In genomic region chr19:60225899-60226844, GRCm38 (mm10) we compare ENCODE assay signal across 8 mouse cellular contexts. TPM values are rescaled to one million over a fixed set of nuclear protein-coding genes. Genes with fewer than 3 reads are reported as not detected.
A peak's percentile ranks its signal among the peaks of the same experiment; 100 is the strongest.
DNase-seq lines count a peak whose midpoint lies in the region; ATAC-seq and TF ChIP-seq lines count a peak whose summit lies in the region.

Gene Fam204a (minus strand): TSS chr19:60226701.

- H3K27me3 ChIP-seq in heart, embryonic 12.5 days (replicated peaks), result no peaks in the 10 kb centered on the region
- H3K27me3 ChIP-seq in kidney, postnatal 0 days (ENCODE audit: insufficient read depth, low read length), result no peaks in the 10 kb centered on the region
- H3K27me3 ChIP-seq in liver, embryonic 11.5 days (replicated peaks; ENCODE audit: control insufficient read depth, insufficient read depth, low read length), result no peaks in the 10 kb centered on the region
- H3K27me3 ChIP-seq in stomach, embryonic 14.5 days (ENCODE audit: control insufficient read depth, insufficient read depth, low read length), result no peaks in the 10 kb centered on the region

- H3K27ac ChIP-seq in heart, embryonic 12.5 days (ENCODE audit: poor library complexity, severe bottlenecking), result peak within 1 kb of the TSS; percentile 96
- peak within 1 kb of the TSS; percentile 95 for H3K27ac ChIP-seq in kidney, postnatal 0 days
- peak within 1 kb of the TSS; percentile 97 for H3K27ac ChIP-seq in liver, embryonic 11.5 days (ENCODE audit: low read depth, low read length)
- peak within 1 kb of the TSS; percentile 98 for H3K27ac ChIP-seq in stomach, embryonic 14.5 days (ENCODE audit: low read length)

- H3K4me1 ChIP-seq in heart, embryonic 12.5 days (replicated peaks), result peaks cover 9% of the 10 kb centered on the region
- H3K4me1 ChIP-seq in kidney, postnatal 0 days (replicated peaks; ENCODE audit: insufficient read depth, low read length), result peaks cover 5% of the 10 kb centered on the region; the same call in 1 of the 2 replicates
- H3K4me1 ChIP-seq in liver, embryonic 11.5 days (replicated peaks; ENCODE audit: control insufficient read depth, insufficient read depth, low read length), result no peaks in the 10 kb centered on the region
- H3K4me1 ChIP-seq in stomach, embryonic 14.5 days (ENCODE audit: control insufficient read depth, insufficient read depth, low read length), result peaks cover 7% of the 10 kb centered on the region

- peak; percentile 96 to 97 for DNase-seq in B cell, adult 2 months
- DNase-seq in brain, adult 2 months (ENCODE audit: low read depth, low spot score), result peak; percentile 97
- DNase-seq in kidney, postnatal 0 days (ENCODE audit: low spot score), result peak; percentile 97
- peak; percentile 95 for DNase-seq in liver, embryonic 11.5 days (ENCODE audit: low spot score)
- peak; percentile 97 for DNase-seq in naive thymus-derived CD4-positive, alpha-beta T cell, adult 2 months (ENCODE audit: low read depth)

- H3K36me3 ChIP-seq in heart, embryonic 12.5 days, result no peaks in the 10 kb centered on the region
- H3K36me3 ChIP-seq in kidney, postnatal 0 days (ENCODE audit: insufficient read depth, low read length), result no peaks in the 10 kb centered on the region
- no peaks in the 10 kb centered on the region for H3K36me3 ChIP-seq in liver, embryonic 11.5 days (ENCODE audit: control insufficient read depth, insufficient read depth, low read length)
- H3K36me3 ChIP-seq in stomach, embryonic 14.5 days (ENCODE audit: control insufficient read depth, insufficient read depth, low read length), result no peaks in the 10 kb centered on the region

- peak within 1 kb of the TSS; percentile 89 for H3K9ac ChIP-seq in heart, embryonic 12.5 days
- H3K9ac ChIP-seq in kidney, postnatal 0 days (ENCODE audit: low read depth, low read length), result peak within 1 kb of the TSS; percentile 98
- peak within 1 kb of the TSS; percentile 97 for H3K9ac ChIP-seq in liver, embryonic 11.5 days (ENCODE audit: low read depth, low read length)
- peak within 1 kb of the TSS; percentile 84 for H3K9ac ChIP-seq in stomach, embryonic 14.5 days (replicated peaks; ENCODE audit: low read depth, low read length)

- H3K4me2 ChIP-seq in heart, embryonic 12.5 days, result peak within 1 kb of the TSS; percentile 58
- peak within 1 kb of the TSS; percentile 63 for H3K4me2 ChIP-seq in kidney, postnatal 0 days (ENCODE audit: low read length)
- H3K4me2 ChIP-seq in liver, embryonic 11.5 days, result peak within 1 kb of the TSS; percentile 64
- H3K4me2 ChIP-seq in stomach, embryonic 14.5 days (replicated peaks; ENCODE audit: low read depth, low read length), result peak within 1 kb of the TSS; percentile 54

- ATAC-seq in erythroblast, adult 5-6 weeks (replicated peaks; ENCODE audit: low FRiP score, poor library complexity, severe bottlenecking), result peak; percentile 100
- peak; percentile 100 for ATAC-seq in heart, embryonic 12.5 days (ENCODE audit: insufficient number of reproducible peaks, low FRiP score)
- peak; percentile 99 for ATAC-seq in kidney, postnatal 0 days (replicated peaks; ENCODE audit: low FRiP score, low read depth)
- ATAC-seq in liver, embryonic 11.5 days (replicated peaks; ENCODE audit: low FRiP score), result peak; percentile 100
- peak; percentile 99 for ATAC-seq in stomach, embryonic 14.5 days (ENCODE audit: insufficient number of reproducible peaks, insufficient read depth, low FRiP score, low read depth)

- no peaks in the 10 kb centered on the region for H3K9me3 ChIP-seq in heart, embryonic 12.5 days (replicated peaks)
- no peaks in the 10 kb centered on the region for H3K9me3 ChIP-seq in kidney, postnatal 0 days (replicated peaks; ENCODE audit: low read length)
- no peaks in the 10 kb centered on the region for H3K9me3 ChIP-seq in liver, embryonic 11.5 days (ENCODE audit: control insufficient read depth, low read length)
- H3K9me3 ChIP-seq in stomach, embryonic 14.5 days (ENCODE audit: control insufficient read depth, low read depth, low read length), result no peaks in the 10 kb centered on the region

- no peak for TF ChIP-seq CTCF in kidney, postnatal 0 days (IDR thresholded peaks at IDR 0.05; ENCODE audit: low read depth)

- under 1% methylated on average over 68 of the region's 68 CpGs for WGBS in heart, embryonic 12.5 days
- WGBS in kidney, postnatal 0 days, result under 1% methylated on average over 67 of the region's 68 CpGs
- whole genome bisulfite sequencing in liver, embryonic 11.5 days, result under 1% methylated on average over 68 of the region's 68 CpGs
- under 1% methylated on average over 65 of the region's 68 CpGs for WGBS in stomach, embryonic 14.5 days

- H3K4me3 ChIP-seq in heart, embryonic 12.5 days, result peak within 1 kb of the TSS; percentile 66
- peak within 1 kb of the TSS; percentile 89 for H3K4me3 ChIP-seq in kidney, postnatal 0 days (replicated peaks; ENCODE audit: low read depth, low read length)
- peak within 1 kb of the TSS; percentile 89 for H3K4me3 ChIP-seq in liver, embryonic 11.5 days (ENCODE audit: low read depth, low read length)
- H3K4me3 ChIP-seq in stomach, embryonic 14.5 days (ENCODE audit: low read depth, low read length), result peak within 1 kb of the TSS; percentile 75

RNA-seq across cellular contexts. Expression of gene Fam204a, which starts in this region (rescaled TPM):
- total RNA-seq in erythroblast, adult 5-6 weeks (2015; ENCODE audit: low replicate concordance), result 8.2 and 15.9 TPM in 2 replicates
- 30.8 and 33.5 TPM in 2 replicates for total RNA-seq in erythroblast, adult 5-6 weeks (2017; ENCODE audit: low replicate concordance)
- 41.1 and 46.9 TPM in 2 replicates for polyA plus RNA-seq in heart, embryonic 12.5 days (2016; fragmentation: Nextera tagmentation; extraction: Ambion mirVana)
- polyA plus RNA-seq in kidney, postnatal 0 days (2015; fragmentation: Nextera tagmentation; extraction: Ambion mirVana), result 64.3 and 71.7 TPM in 2 replicates
- polyA plus RNA-seq in liver, embryonic 11.5 days (2014; fragmentation: Nextera tagmentation; extraction: Ambion mirVana), result 42.7 and 43.1 TPM in 2 replicates
- polyA plus RNA-seq in stomach, embryonic 14.5 days (2014; fragmentation: Nextera tagmentation; extraction: Ambion mirVana), result 61.0 and 61.6 TPM in 2 replicates

Comparison
In these comparisons a context has a peak if more than half of its experiments do, and no peak if none do; other contexts are left out.
1. Peak in every context shown above with its lines: DNase-seq, ATAC-seq, H3K4me3 ChIP-seq and H3K27ac ChIP-seq.